Mouse (Mus musculus) lung, adult 10 weeks (tissue): ENCODE measurements around the gene Vmn1r14. TPM values are rescaled to one million over a fixed set of nuclear protein-coding genes. Genes with fewer than 3 reads are reported as not detected.

Source experiments
- polyA plus RNA-seq: library from polyadenylated mRNA; stranded (reverse); fragments of 350-450 nt; fragmentation: Illumina TruSeq; extraction: RNeasy Lipid Tissue Mini Kit (QIAGEN cat#74804); gene quantifications from one replicate; pipeline ENCODE4 v1.2.3, GENCODE M21; 2014; ENCODE audit warnings: low read depth, low replicate concordance; ENCODE audit not compliant: insufficient read depth

Vmn1r14 gene
- not detected for polyA plus RNA-seq

DNA sequence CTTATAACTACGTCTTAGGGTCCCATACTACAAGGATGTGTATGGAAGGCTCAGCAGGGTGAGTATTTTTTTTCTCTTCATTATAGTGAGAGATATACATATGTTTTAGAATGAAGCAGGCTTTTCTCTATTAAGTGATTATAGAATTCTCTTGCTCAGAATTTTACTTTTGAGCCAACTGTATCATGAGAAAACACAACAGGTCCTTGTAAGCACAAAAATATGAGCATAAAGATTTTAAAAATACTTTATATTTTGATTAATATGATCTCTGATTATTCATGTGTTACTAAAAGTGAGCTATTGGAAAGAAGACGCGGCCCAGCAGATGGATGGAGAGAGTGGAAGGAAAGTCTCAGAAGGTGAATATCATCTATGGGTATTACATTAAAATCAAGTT, at the start of gene Vmn1r14:
Gene Vmn1r14, plus strand, starts transcription at position 301 of the 400 bp plus-strand sequence.

DNA sequence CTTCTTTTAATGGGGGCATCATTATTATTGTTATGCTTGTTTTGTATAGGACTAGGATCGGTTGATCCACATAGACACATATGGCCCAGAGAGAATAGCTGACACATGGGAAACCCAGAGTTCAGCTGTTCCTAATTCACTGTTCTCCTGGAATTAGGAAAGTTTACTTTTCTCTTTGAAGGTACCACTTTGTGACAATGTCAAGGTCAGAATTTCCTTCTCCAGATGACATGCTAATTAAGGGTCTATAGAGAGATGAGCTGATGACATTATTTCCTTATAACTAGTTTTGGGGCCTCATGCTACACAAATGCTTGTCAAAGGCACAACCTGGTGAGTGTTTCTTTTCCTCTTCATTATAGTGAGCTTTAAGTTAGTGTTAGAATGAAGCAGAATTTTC, 28.5 kb upstream of the Vmn1r14 start, which contains the start of gene Vmn1r13:
Gene Vmn1r13, plus strand, starts transcription at position 301 of the 400 bp plus-strand sequence.

DNA sequence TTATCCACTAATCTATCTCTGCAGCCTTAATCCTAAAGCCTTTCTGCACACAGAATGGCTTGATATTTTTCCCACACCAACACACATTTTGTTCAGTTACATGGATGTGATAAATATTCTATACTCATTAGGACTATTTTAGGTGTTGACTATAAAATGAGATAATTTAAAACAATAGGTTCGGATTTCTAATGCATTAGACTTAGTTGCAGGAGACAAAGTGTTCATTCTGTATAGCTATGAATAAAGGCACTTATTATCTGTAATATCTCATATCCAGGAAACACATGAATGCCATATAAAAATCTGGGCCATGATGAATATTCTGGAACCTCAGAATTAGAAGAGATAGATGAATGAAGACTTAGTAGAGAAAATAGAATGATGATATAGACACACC, 26.2 kb downstream of the Vmn1r14 start, which contains the start of gene Vmn1r15:
Gene Vmn1r15, plus strand, starts transcription at position 301 of the 400 bp plus-strand sequence.

Other genes starting within 250 kb of the Vmn1r14 start
- gene Vmn1r6, start 234.4 kb upstream of the Vmn1r14 start, polyA plus RNA-seq = not detected
- not detected for gene Vmn1r7, start 206.4 kb upstream of the Vmn1r14 start, polyA plus RNA-seq
- gene Vmn1r8, start 199.4 kb upstream of the Vmn1r14 start, polyA plus RNA-seq = not detected
- gene Vmn1r9, start 164.9 kb upstream of the Vmn1r14 start, polyA plus RNA-seq = not detected
- not detected for gene Vmn1r10, start 122.2 kb upstream of the Vmn1r14 start, polyA plus RNA-seq
- not detected for gene Vmn1r11, start 98.2 kb upstream of the Vmn1r14 start, polyA plus RNA-seq
- not detected for gene Vmn1r12, start 74.8 kb upstream of the Vmn1r14 start, polyA plus RNA-seq
- not detected for gene Vmn1r13, start 28.4 kb upstream of the Vmn1r14 start, polyA plus RNA-seq
- not detected for gene Vmn1r15, start 26.3 kb downstream of the Vmn1r14 start, polyA plus RNA-seq
- not detected for gene Vmn1r16, start 97.8 kb downstream of the Vmn1r14 start, polyA plus RNA-seq
- not detected for gene Vmn1r17, start 132.0 kb downstream of the Vmn1r14 start, polyA plus RNA-seq
- not detected for gene Vmn1r18, start 164.1 kb downstream of the Vmn1r14 start, polyA plus RNA-seq
- gene Vmn1r19, start 172.1 kb downstream of the Vmn1r14 start, polyA plus RNA-seq = not detected
- not detected for gene Vmn1r20, start 197.2 kb downstream of the Vmn1r14 start, polyA plus RNA-seq